Mouse (Mus musculus) small intestine, adult 10 weeks (tissue): ENCODE results near the gene Gpr142. TPM values are rescaled to one million over a fixed set of nuclear protein-coding genes. Genes with fewer than 3 reads are reported as not detected.

ENCODE experiments used
- polyA plus RNA-seq: library from polyadenylated mRNA; stranded (reverse); fragments of 350-450 nt; fragmentation: Illumina TruSeq; extraction: RNeasy Lipid Tissue Mini Kit (QIAGEN cat#74804); gene quantifications from one replicate; pipeline ENCODE4 v1.2.3, GENCODE M21; 2014; ENCODE audit warnings: low replicate concordance

Gpr142 gene
- not detected for polyA plus RNA-seq

DNA sequence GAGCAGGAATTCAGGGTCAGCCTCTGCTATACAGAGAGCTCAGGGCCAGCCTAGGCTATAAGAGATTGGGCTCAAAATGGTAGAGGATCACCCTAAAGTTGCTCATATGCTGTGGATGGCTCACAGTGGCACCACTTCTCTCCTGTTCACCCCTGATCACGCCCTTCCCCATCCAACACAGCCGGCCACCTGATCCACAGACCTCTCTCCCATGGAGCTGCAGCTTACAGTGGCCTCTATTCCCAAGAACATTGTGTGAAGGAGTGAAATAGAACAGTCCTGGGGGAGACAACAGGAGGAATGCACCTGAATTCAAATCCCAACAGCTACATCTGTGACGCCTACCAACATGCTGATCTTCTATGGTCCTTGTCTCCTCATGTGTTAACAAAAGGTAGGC, at the start of gene Gpr142:
Gene Gpr142, plus strand, starts transcription at position 301 of the 400 bp plus-strand sequence.

DNA sequence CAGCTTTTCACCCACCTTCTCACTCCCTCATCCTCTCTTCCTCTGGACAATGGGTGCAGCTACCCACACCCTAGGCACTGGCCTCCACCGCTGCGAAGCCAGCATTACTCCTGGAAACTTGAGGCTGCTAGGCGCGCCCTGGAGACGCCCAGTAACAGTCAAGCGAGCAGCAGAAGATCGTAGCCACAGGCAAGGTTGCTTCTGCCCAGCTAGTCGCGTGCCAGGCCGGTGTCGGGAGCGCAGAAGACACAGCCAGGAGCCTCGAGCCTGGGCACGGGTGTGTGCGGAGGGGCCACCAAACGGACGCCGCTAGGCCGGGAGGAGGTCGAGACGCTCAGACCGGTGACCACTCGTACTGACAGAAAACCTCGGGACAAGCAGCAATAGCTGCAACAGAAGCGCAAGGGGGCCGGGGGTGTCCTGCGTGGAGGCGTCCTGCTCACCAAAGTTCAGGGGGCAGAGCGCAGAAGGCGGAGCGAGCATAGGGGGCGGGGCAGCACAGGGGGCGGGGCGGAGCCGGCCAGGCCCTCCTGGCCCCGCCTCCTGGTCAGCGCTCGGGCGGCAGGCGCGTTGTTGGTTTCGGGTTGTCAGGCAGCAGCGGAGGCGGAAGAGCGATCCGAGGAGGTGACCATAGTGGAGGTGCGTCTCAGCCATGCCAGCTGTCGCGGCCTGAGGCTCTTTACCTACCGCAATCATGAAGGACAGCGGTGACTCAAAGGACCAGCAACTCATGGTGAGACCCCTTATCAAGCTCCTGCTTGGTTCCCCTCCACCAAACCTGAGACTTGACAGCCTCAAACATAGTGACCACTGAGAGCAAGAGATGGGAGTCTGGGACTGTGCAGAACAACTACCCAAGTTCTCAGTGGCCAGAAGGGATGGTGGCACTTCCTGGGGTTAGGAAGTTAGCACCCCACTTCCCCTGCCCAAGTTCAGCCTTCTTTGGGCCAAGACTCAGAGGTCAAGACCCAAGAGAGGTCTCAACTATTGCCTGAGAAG, 33.6 kb upstream of the Gpr142 start, which contains the start of gene Kif19a:
Gene Kif19a, plus strand, starts transcription at position 569 of the 999 bp plus-strand sequence.

DNA sequence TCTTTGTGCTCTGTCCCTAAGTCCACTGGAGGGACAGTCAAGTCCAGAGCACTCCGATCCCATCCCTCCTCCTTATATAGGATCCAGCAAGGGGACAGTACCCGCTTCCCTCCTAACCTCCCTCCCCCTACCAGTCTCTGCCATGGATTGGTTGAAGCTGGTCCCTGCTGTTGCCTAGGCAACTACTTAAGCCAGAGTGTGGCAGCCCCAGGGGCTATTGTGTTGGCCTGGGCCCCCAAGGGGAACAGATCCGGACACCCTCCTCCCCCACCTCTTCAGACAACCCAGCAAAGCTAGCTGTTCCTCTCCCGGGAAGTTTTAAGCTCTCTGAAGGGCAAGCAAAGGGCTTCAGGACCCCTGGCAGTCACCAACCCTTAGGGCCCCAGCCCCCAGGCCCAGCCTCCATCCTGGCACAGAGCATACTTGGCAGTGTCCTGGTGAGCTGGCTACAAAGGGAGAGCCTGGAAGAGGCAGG, 2.8 kb upstream of the Gpr142 start, which contains the start of gene Btbd17:
Gene Btbd17, minus strand, starts transcription at position 98 of the 475 bp plus-strand sequence.

DNA sequence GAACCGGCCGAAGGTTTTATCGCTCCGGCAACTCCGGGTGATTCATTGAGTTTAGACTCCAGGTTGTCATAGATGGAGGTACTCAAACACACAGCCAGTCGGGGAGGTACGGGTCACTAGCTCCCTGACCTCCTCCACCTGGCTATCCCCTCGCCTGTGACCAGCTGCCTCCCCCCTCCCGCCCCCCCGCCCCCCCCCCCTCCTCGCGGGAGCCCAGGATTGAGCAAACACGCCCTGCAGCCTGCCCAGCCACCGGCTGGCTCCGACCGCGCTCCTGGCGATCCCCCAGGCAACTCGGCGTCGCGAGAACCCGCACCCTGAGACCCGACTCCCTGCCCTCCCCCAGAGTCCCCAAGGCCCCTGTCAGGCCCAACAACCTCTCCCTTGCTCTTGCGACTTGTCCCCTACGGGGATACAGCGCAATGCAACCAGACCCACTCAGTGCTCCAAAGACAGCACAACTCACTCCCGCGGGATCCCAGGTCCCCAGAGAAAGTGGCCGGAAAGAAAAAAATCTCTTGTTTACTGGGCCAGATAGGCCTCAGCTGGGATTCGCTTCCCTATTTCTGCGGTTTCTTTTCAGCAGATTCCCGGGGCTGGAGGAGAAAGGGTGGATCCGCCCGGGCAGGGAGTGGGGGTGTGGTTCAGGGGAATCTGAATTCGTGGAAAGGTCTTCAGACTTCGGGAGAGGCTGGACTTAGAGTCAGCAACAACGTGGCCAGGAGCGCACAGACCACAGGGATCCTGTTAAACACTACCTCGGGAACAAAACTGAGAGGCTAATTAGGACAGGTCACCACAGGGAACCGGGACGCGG, 51.9 kb downstream of the Gpr142 start, which contains the start of gene Gprc5c:
Gene Gprc5c, plus strand, starts transcription at position 701 of the 817 bp plus-strand sequence.

Other genes with a start within 250 kb of the Gpr142 start
- gene Rpl38, start 130.4 kb upstream of the Gpr142 start, polyA plus RNA-seq = 43.6 TPM
- gene Ttyh2, start 123.5 kb upstream of the Gpr142 start, polyA plus RNA-seq = 3.2 TPM
- not detected for gene Dnaic2, start 71.5 kb upstream of the Gpr142 start, polyA plus RNA-seq
- gene Kif19a, start 33.5 kb upstream of the Gpr142 start, polyA plus RNA-seq = not detected
- gene Btbd17, start 3.0 kb upstream of the Gpr142 start, polyA plus RNA-seq = not detected
- 0.33 TPM for gene Gprc5c, start 52.2 kb downstream of the Gpr142 start, polyA plus RNA-seq
- 6.1 TPM for gene Cd300a, start 91.1 kb downstream of the Gpr142 start, polyA plus RNA-seq
- gene Cd300lb, start 135.5 kb downstream of the Gpr142 start, polyA plus RNA-seq = not detected
- not detected for gene Cd300c, start 170.2 kb downstream of the Gpr142 start, polyA plus RNA-seq
- gene Cd300ld, start 191.0 kb downstream of the Gpr142 start, polyA plus RNA-seq = 1.8 TPM
- 0.67 TPM for gene Cd300c2, start 203.0 kb downstream of the Gpr142 start, polyA plus RNA-seq
- not detected for gene Cd300ld2, start 217.3 kb downstream of the Gpr142 start, polyA plus RNA-seq
- gene Cd300ld4, start 228.1 kb downstream of the Gpr142 start, polyA plus RNA-seq = not detected
- gene Cd300ld5, start 238.8 kb downstream of the Gpr142 start, polyA plus RNA-seq = not detected
- not detected for gene Cd300ld3, start 249.5 kb downstream of the Gpr142 start, polyA plus RNA-seq